Mouse (Mus musculus) cerebellum, adult 2 months (tissue): ENCODE results near the gene Tor3a.

Experiments used
- CTCF ChIP-seq: fragments of 200-500 bp; IDR thresholded peaks from 2 replicates; pipeline ENCODE4 v1.5.1; 2011; ENCODE audit warnings: low read depth, mild to moderate bottlenecking, control low read depth, low read length, moderate library complexity, borderline replicate concordance; ENCODE audit not compliant: insufficient read depth
- POLR2A ChIP-seq: fragments of 200-500 bp; IDR thresholded peaks from 2 replicates; pipeline ENCODE4 v1.6.1; 2011; ENCODE audit warnings: low read length, control low read depth, borderline replicate concordance; ENCODE audit not compliant: insufficient read depth

DNA sequence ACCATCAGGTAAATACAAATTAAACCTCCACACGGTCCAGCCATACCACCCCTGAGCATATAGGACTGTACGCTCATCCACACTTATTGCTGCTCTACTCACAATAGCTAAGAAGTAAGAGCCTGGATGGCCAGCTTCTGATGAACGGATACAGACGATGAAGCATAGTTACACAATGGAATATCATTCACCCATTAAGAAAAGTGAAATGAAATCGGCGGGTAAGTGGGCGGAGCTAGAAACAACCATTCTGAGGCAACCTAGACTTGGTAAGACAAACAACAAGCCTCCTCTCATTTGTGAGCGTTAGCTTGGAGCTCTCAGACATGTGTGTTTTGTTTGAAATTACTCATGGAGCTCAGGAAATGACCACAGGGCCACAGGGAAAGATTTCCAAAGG, 8.4 kb downstream of the Tor3a start:
- no peak for TF ChIP-seq POLR2A
- no peak for TF ChIP-seq CTCF
